8 mouse cellular contexts compared by ENCODE assay signal in the genomic region with DNA sequence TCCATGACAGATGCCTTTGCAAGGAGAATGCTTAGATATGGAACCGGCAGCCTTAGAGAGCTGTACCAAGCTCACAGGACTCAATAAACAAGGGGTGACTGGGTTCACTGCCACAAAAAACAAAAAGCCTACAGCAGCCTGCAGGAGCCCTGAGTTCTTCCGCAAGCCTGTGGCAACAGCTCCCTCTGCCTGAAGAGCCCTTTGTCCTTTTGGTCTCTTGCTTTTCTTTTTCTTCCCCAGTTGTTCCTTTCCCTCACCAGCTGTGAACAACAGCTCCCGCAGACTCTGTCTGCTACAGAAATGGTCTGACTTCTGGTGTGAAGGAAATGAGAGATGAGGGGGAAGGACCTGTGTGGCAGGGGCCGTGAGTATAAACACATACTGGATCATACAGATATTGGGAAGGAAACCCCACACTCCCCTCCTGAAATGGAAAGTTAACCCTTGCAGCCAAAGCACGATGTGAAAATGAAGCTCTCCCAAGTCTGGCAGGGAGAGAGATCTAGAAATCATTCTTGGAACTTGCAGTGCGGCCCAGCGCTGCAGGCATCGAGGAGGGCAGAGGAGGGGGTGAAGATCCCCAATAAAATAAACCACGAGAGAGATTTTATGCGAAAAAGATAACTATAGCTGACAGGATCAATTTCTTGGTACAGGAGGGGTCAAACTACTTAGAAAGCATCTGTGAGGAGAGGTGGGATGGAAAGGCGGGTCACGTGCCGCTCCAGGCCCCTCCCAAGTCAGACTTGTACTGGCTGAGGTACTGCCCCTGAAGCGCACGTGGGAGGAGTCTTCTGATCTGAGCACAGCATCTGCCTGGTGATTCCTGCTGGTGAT.
DNase-seq lines count a peak whose midpoint lies in the region; ATAC-seq and TF ChIP-seq lines count a peak whose summit lies in the region.

No protein-coding gene starts in this region.

- H3K9me3 ChIP-seq in heart, embryonic 16.5 days (replicated peaks; ENCODE audit: control insufficient read depth, low read length) = 0 out of 2 replicates have a peak, but pooled peaks cover 2% of the 10 kb centered on the region
- H3K9me3 ChIP-seq in kidney, postnatal 0 days (replicated peaks; ENCODE audit: low read length) = no peaks in the 10 kb centered on the region
- H3K9me3 ChIP-seq in neural tube, embryonic 14.5 days (ENCODE audit: control insufficient read depth, low read length) = no peaks in the 10 kb centered on the region

- peak overlapping the region; percentile 63 for H3K4me2 ChIP-seq in heart, embryonic 16.5 days (ENCODE audit: low read depth, low read length)
- H3K4me2 ChIP-seq in kidney, postnatal 0 days (ENCODE audit: low read length) = peak overlapping the region; percentile 44
- H3K4me2 ChIP-seq in neural tube, embryonic 14.5 days (ENCODE audit: low read depth, low read length) = peak overlapping the region; percentile 39

- peaks cover 15% of the 10 kb centered on the region for H3K4me1 ChIP-seq in heart, embryonic 16.5 days (ENCODE audit: control insufficient read depth, insufficient read depth, low read length)
- peaks cover 10% of the 10 kb centered on the region; the same call in 1 of the 2 replicates for H3K4me1 ChIP-seq in kidney, postnatal 0 days (replicated peaks; ENCODE audit: insufficient read depth, low read length)
- peaks cover 6% of the 10 kb centered on the region; the same call in 1 of the 2 replicates for H3K4me1 ChIP-seq in neural tube, embryonic 14.5 days (ENCODE audit: control insufficient read depth, insufficient read depth, low read length)

- no peak for TF ChIP-seq CTCF in C2C12 (IDR thresholded peaks at IDR 0.05; ENCODE audit: control insufficient read depth, insufficient read depth, insufficient read length)
- peak; percentile 61; the same call in 1 of the 2 replicates for TF ChIP-seq CTCF in kidney, postnatal 0 days (IDR thresholded peaks at IDR 0.05; ENCODE audit: low read depth)

- peak; percentile 80 for DNase-seq in R1 (ENCODE audit: low read depth, low spot score)
- peak; percentile 40 for DNase-seq in fibroblast of lung, adult 2 months (ENCODE audit: low read depth)
- DNase-seq in kidney, postnatal 0 days (ENCODE audit: low spot score) = peak; percentile 78
- peak; percentile 12 to 28 for DNase-seq in lung, adult 18-20 months

- no peak overlapping the region for H3ac ChIP-seq in C2C12 (ENCODE audit: control insufficient read depth, insufficient read length, low read depth)

- 0 out of 2 replicates have a peak overlapping the region, but pooled peaks have one; percentile 5 for H3K9ac ChIP-seq in heart, embryonic 16.5 days (ENCODE audit: low read length)
- H3K9ac ChIP-seq in kidney, postnatal 0 days (ENCODE audit: low read depth, low read length) = 0 out of 2 replicates have a peak overlapping the region, but pooled peaks have one; percentile 35
- peak overlapping the region; percentile 3; the same call in 1 of the 2 replicates for H3K9ac ChIP-seq in neural tube, embryonic 14.5 days (replicated peaks; ENCODE audit: low read depth, low read length)

- no peak overlapping the region for H3K4me3 ChIP-seq in C2C12 (ENCODE audit: insufficient read depth, poor library complexity, severe bottlenecking)
- H3K4me3 ChIP-seq in heart, embryonic 16.5 days (ENCODE audit: low read length) = peak overlapping the region; percentile 32
- H3K4me3 ChIP-seq in kidney, postnatal 0 days (replicated peaks; ENCODE audit: low read depth, low read length) = peak overlapping the region; percentile 18
- peak overlapping the region; percentile 18 for H3K4me3 ChIP-seq in neural tube, embryonic 14.5 days (ENCODE audit: low read depth, low read length)

- H3K27me3 ChIP-seq in C2C12 (ENCODE audit: control insufficient read depth, insufficient read depth, insufficient read length) = no peaks in the 10 kb centered on the region
- H3K27me3 ChIP-seq in heart, embryonic 16.5 days (ENCODE audit: control insufficient read depth, insufficient read depth, low read length) = peaks cover 9% of the 10 kb centered on the region
- H3K27me3 ChIP-seq in kidney, postnatal 0 days (ENCODE audit: insufficient read depth, low read length) = no peaks in the 10 kb centered on the region
- no peaks in the 10 kb centered on the region for H3K27me3 ChIP-seq in neural tube, embryonic 14.5 days (ENCODE audit: control insufficient read depth, insufficient read depth, low read length)

- no peaks in the 10 kb centered on the region for H3K36me3 ChIP-seq in C2C12 (ENCODE audit: control insufficient read depth, insufficient read depth)
- H3K36me3 ChIP-seq in heart, embryonic 16.5 days (ENCODE audit: control insufficient read depth, insufficient read depth) = no peaks in the 10 kb centered on the region
- H3K36me3 ChIP-seq in kidney, postnatal 0 days (ENCODE audit: insufficient read depth, low read length) = no peaks in the 10 kb centered on the region
- H3K36me3 ChIP-seq in neural tube, embryonic 14.5 days (ENCODE audit: control insufficient read depth, insufficient read depth, low read length) = no peaks in the 10 kb centered on the region

- no peaks in the 10 kb centered on the region for H3K79me3 ChIP-seq in C2C12 (ENCODE audit: low read depth)

- WGBS in heart, embryonic 16.5 days = 10% methylated on average over 15 of the region's 15 CpGs
- 16% methylated on average over 15 of the region's 15 CpGs for WGBS in kidney, postnatal 0 days
- 9% methylated on average over 15 of the region's 15 CpGs for WGBS in neural tube, embryonic 14.5 days

- H3K27ac ChIP-seq in heart, embryonic 16.5 days (ENCODE audit: low read length) = no peak overlapping the region
- H3K27ac ChIP-seq in kidney, postnatal 0 days = no peak overlapping the region
- peak overlapping the region; percentile 69; the same call in 1 of the 2 replicates for H3K27ac ChIP-seq in neural tube, embryonic 14.5 days (ENCODE audit: low read depth, low read length)

- ATAC-seq in heart, embryonic 16.5 days (replicated peaks; ENCODE audit: extremely low read depth, insufficient read depth, low FRiP score) = 0 out of 2 replicates have a peak, but pooled peaks have one; percentile 65
- ATAC-seq in kidney, postnatal 0 days (replicated peaks; ENCODE audit: low FRiP score, low read depth) = peak; percentile 90
- ATAC-seq in neural tube, embryonic 14.5 days (ENCODE audit: low read depth) = peak; percentile 86
- ATAC-seq in erythroblast, adult 5-6 weeks (replicated peaks; ENCODE audit: low FRiP score, poor library complexity, severe bottlenecking) = no peak

- H3K79me2 ChIP-seq in C2C12 (ENCODE audit: control insufficient read depth, insufficient read depth) = no peaks in the 10 kb centered on the region

TF ChIP-seq in C2C12, 6 proteins besides CTCF, POLR2A, EP300 and RAD21:
- TF ChIP-seq MYOD1 (IDR thresholded peaks at IDR 0.05; ENCODE audit: control insufficient read depth, insufficient read length, low read depth) (no peak), MAX (IDR thresholded peaks at IDR 0.05) (no peak), USF1 (IDR thresholded peaks at IDR 0.05; ENCODE audit: low read depth) (peak; percentile 91), FOSL1 (IDR thresholded peaks at IDR 0.05; ENCODE audit: insufficient read depth, low read length, poor library complexity, severe bottlenecking) (no peak), CEBPB (IDR thresholded peaks at IDR 0.05; ENCODE audit: low read depth) (no peak), MYOG (IDR thresholded peaks at IDR 0.05; ENCODE audit: control insufficient read depth, extremely low read depth, insufficient read length) (no peak)

Comparison
In these comparisons a context has a peak if more than half of its experiments do, and no peak if none do; other contexts are left out.
1. DNase-seq: peak in every context shown above with its lines; median percentile 80 in R1; 78 in kidney, postnatal 0 days; 40 in fibroblast of lung, adult 2 months; 20 in lung, adult 18-20 months.